Mouse (Mus musculus): ENCODE data around the gene Zfp386.
A peak's percentile ranks its signal among the peaks of the same experiment; 100 is the strongest.

DNA sequence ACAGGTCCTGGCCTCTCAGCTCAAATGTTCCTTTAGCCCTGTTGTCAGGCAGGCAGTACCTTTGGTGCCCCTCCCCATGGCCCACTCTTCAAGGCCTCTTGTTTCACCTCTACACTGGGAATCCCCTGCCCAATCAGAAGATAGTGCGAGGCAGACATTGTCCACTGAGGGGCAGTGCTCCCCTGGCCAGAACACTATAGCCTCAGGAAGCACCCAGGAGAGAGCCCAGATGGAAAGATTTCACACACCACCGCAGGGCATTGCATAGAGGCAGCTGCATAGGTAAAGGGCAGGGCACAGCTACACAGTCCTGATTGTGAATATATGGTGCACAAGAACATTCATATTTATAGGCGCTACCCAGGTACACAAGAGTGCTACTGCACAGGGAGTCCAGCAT, 23.5 kb downstream of the Zfp386 start:
- peak; percentile 46 for TF ChIP-seq CTCF (IDR thresholded peaks at IDR 0.05; ENCODE audit: control insufficient read depth, insufficient read depth, insufficient read length)
- TF ChIP-seq MYOD1 (IDR thresholded peaks at IDR 0.05; ENCODE audit: control insufficient read depth, insufficient read length, low read depth), result no peak
